In the genomic region with DNA sequence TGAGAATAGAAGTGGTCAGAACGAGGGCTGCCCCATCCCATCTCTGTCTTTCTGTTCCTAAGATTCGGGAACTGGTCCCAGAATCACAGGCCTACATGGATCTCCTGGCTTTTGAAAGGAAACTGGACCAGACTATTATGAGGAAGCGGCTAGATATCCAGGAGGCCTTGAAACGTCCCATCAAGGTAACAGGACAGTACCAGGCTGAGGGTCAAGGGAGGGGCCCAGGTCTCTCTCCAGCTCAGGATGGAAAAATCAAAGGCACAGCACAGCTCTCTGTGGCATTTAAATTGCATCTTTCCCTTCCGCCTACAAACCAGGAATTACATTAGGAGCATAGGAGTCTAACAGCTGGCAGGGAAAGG, we compare ENCODE assay signal across 9 mouse cellular contexts. TPM values are rescaled to one million over a fixed set of nuclear protein-coding genes. Genes with fewer than 3 reads are reported as not detected.
A peak's percentile ranks its signal among the peaks of the same experiment; 100 is the strongest.
DNase-seq lines count a peak whose midpoint lies in the region; ATAC-seq and TF ChIP-seq lines count a peak whose summit lies in the region.
"Had no signal": no experiment of that assay in that cellular context is flagged by ENCODE, and none has a peak within 500 bp of the region (broad histone marks: within the 10 kb centered on the region; RNA-seq: fewer than 3 reads in every experiment).

No protein-coding gene starts in this region.

- peak overlapping the region; percentile 42 for H3K4me3 ChIP-seq in heart, embryonic 16.5 days (ENCODE audit: low read length)
- peak overlapping the region; percentile 77 for H3K4me3 ChIP-seq in embryonic facial prominence, embryonic 12.5 days
- H3K4me3 ChIP-seq in hindbrain, embryonic 13.5 days = peak overlapping the region; percentile 79
- H3K4me3 ChIP-seq in midbrain, postnatal 0 days (ENCODE audit: low read depth, low read length) = peak overlapping the region; percentile 93; the same call in 1 of the 2 replicates

- H3K36me3 ChIP-seq in heart, embryonic 16.5 days (ENCODE audit: control insufficient read depth, insufficient read depth) = peaks cover 24% of the 10 kb centered on the region
- peaks cover 46% of the 10 kb centered on the region for H3K36me3 ChIP-seq in embryonic facial prominence, embryonic 12.5 days
- H3K36me3 ChIP-seq in hindbrain, embryonic 13.5 days = peaks cover 63% of the 10 kb centered on the region
- peaks cover 30% of the 10 kb centered on the region for H3K36me3 ChIP-seq in midbrain, postnatal 0 days (ENCODE audit: insufficient read depth, low read length)

- H3K4me2 ChIP-seq in heart, embryonic 16.5 days (ENCODE audit: low read depth, low read length) = peak overlapping the region; percentile 82
- peak overlapping the region; percentile 84 for H3K4me2 ChIP-seq in embryonic facial prominence, embryonic 12.5 days (replicated peaks)
- peak overlapping the region; percentile 98 for H3K4me2 ChIP-seq in hindbrain, embryonic 13.5 days
- H3K4me2 ChIP-seq in midbrain, postnatal 0 days (ENCODE audit: low read depth, low read length, poor library complexity, severe bottlenecking) = peak overlapping the region; percentile 84

- WGBS in heart, embryonic 16.5 days = 65% methylated on average over 5 of the region's 5 CpGs
- WGBS in embryonic facial prominence, embryonic 12.5 days = 48% methylated on average over 5 of the region's 5 CpGs
- WGBS in hindbrain, embryonic 13.5 days = 54% methylated on average over 5 of the region's 5 CpGs
- 56% methylated on average over 5 of the region's 5 CpGs for WGBS in midbrain, postnatal 0 days

- peaks cover 37% of the 10 kb centered on the region for H3K4me1 ChIP-seq in heart, embryonic 16.5 days (ENCODE audit: control insufficient read depth, insufficient read depth, low read length)
- H3K4me1 ChIP-seq in embryonic facial prominence, embryonic 12.5 days = peaks cover 24% of the 10 kb centered on the region
- peaks cover 33% of the 10 kb centered on the region for H3K4me1 ChIP-seq in hindbrain, embryonic 13.5 days (replicated peaks)
- H3K4me1 ChIP-seq in midbrain, postnatal 0 days (ENCODE audit: insufficient read depth, low read length) = peaks cover 15% of the 10 kb centered on the region

- H3K27ac ChIP-seq in heart, embryonic 16.5 days (ENCODE audit: low read length) = peak overlapping the region; percentile 95
- H3K27ac ChIP-seq in embryonic facial prominence, embryonic 12.5 days = peak overlapping the region; percentile 46; the same call in 1 of the 2 replicates
- H3K27ac ChIP-seq in hindbrain, embryonic 13.5 days = peak overlapping the region; percentile 99
- 0 out of 2 replicates have a peak overlapping the region, but pooled peaks have one; percentile 18 for H3K27ac ChIP-seq in midbrain, postnatal 0 days (ENCODE audit: low read depth, low read length)

- peak overlapping the region; percentile 70; the same call in 1 of the 2 replicates for H3K9ac ChIP-seq in heart, embryonic 16.5 days (ENCODE audit: low read length)
- H3K9ac ChIP-seq in embryonic facial prominence, embryonic 12.5 days = peak overlapping the region; percentile 86
- peak overlapping the region; percentile 97 for H3K9ac ChIP-seq in hindbrain, embryonic 13.5 days
- H3K9ac ChIP-seq in midbrain, postnatal 0 days (replicated peaks; ENCODE audit: low read length, poor library complexity, severe bottlenecking) = 0 out of 2 replicates have a peak overlapping the region, but pooled peaks have one; percentile 98

- H3K9me3 ChIP-seq in heart, embryonic 16.5 days (replicated peaks; ENCODE audit: control insufficient read depth, low read length) = no peaks in the 10 kb centered on the region
- H3K9me3 ChIP-seq in embryonic facial prominence, embryonic 12.5 days = no peaks in the 10 kb centered on the region
- no peaks in the 10 kb centered on the region for H3K9me3 ChIP-seq in hindbrain, embryonic 13.5 days
- H3K9me3 ChIP-seq in midbrain, postnatal 0 days (ENCODE audit: low read length) = no peaks in the 10 kb centered on the region

- H3K27me3 ChIP-seq in heart, embryonic 16.5 days (ENCODE audit: control insufficient read depth, insufficient read depth, low read length) = 0 out of 2 replicates have a peak, but pooled peaks cover 2% of the 10 kb centered on the region
- H3K27me3 ChIP-seq in embryonic facial prominence, embryonic 12.5 days = no peaks in the 10 kb centered on the region
- H3K27me3 ChIP-seq in hindbrain, embryonic 13.5 days = no peaks in the 10 kb centered on the region
- no peaks in the 10 kb centered on the region for H3K27me3 ChIP-seq in midbrain, postnatal 0 days (ENCODE audit: insufficient read depth, low read length)

- no peak for TF ChIP-seq CTCF in midbrain, postnatal 0 days (IDR thresholded peaks at IDR 0.05)

- ATAC-seq in heart, embryonic 16.5 days (replicated peaks; ENCODE audit: extremely low read depth, insufficient read depth, low FRiP score) = no peak
- ATAC-seq in embryonic facial prominence, embryonic 12.5 days (ENCODE audit: insufficient number of reproducible peaks, insufficient read depth, low FRiP score, low TSS enrichment) = no peak
- ATAC-seq in hindbrain, embryonic 13.5 days (ENCODE audit: low FRiP score) = no peak
- no peak for ATAC-seq in midbrain, postnatal 0 days (ENCODE audit: low FRiP score)

- no peak for DNase-seq in heart, postnatal 4 days
- no peak for DNase-seq in midbrain, postnatal 0 days (ENCODE audit: low spot score)
- no peak for DNase-seq in layer of hippocampus, postnatal 10 days (ENCODE audit: low spot score in 2 of 2)
- DNase-seq in gastrocnemius, postnatal 4 days (ENCODE audit: low spot score in 2 of 2) = no peak
- DNase-seq in left cerebral cortex, adult 11 months (ENCODE audit: low spot score) = no peak

RNA-seq across cellular contexts. Expression of gene Gm17349, which starts 1.6 kb away (rescaled TPM):
- not detected in 2 replicates for polyA plus RNA-seq in heart, embryonic 16.5 days (2015; fragmentation: Nextera tagmentation; extraction: Ambion mirVana)
- total RNA-seq in heart, postnatal 4 days (2021) = 1 to 10 TPM; 3.7 to 4.8 TPM
- not detected in 2 replicates for polyA plus RNA-seq in embryonic facial prominence, embryonic 12.5 days (2016; fragmentation: Nextera tagmentation; extraction: Ambion mirVana)
- not detected in 2 replicates for polyA plus RNA-seq in hindbrain, embryonic 13.5 days (2015; fragmentation: Nextera tagmentation; extraction: Ambion mirVana)
- not detected in 2 replicates for total RNA-seq in midbrain, postnatal 0 days (2014; rRNA removed)
- polyA plus RNA-seq in midbrain, postnatal 0 days (2015; fragmentation: Nextera tagmentation; extraction: Ambion mirVana) = not detected in 2 replicates
- total RNA-seq in layer of hippocampus, postnatal 10 days (2021) = 1 to 10 TPM; 1.5 to 2.2 TPM
- total RNA-seq in gastrocnemius, postnatal 4 days (2021) = 1 to 10 TPM; 2.5 to 2.9 TPM

RNA-seq across cellular contexts. Expression of gene Smarcd1, which starts 1.7 kb away (rescaled TPM):
- polyA plus RNA-seq in heart, embryonic 16.5 days (2015; fragmentation: Nextera tagmentation; extraction: Ambion mirVana) = 21.7 and 21.9 TPM in 2 replicates
- 10 to 100 TPM; 46.5 to 47.7 TPM for total RNA-seq in heart, postnatal 4 days (2021)
- polyA plus RNA-seq in embryonic facial prominence, embryonic 12.5 days (2016; fragmentation: Nextera tagmentation; extraction: Ambion mirVana) = 67.4 and 80.2 TPM in 2 replicates
- polyA plus RNA-seq in hindbrain, embryonic 13.5 days (2015; fragmentation: Nextera tagmentation; extraction: Ambion mirVana) = 134 and 145 TPM in 2 replicates
- 83.0 and 93.0 TPM in 2 replicates for total RNA-seq in midbrain, postnatal 0 days (2014; rRNA removed)
- polyA plus RNA-seq in midbrain, postnatal 0 days (2015; fragmentation: Nextera tagmentation; extraction: Ambion mirVana) = 77.7 and 92.2 TPM in 2 replicates
- 10 to 100 TPM; 89.4 to 94.3 TPM for total RNA-seq in layer of hippocampus, postnatal 10 days (2021)
- total RNA-seq in gastrocnemius, postnatal 4 days (2021) = 10 to 100 TPM; 26.9 to 34.7 TPM

RNA-seq across cellular contexts. Expression of gene Gpd1, which starts 13.7 kb away (rescaled TPM):
- 2.4 and 2.7 TPM in 2 replicates for polyA plus RNA-seq in heart, embryonic 16.5 days (2015; fragmentation: Nextera tagmentation; extraction: Ambion mirVana)
- total RNA-seq in heart, postnatal 4 days (2021) = 10 to 100 TPM; 24.5 to 26.4 TPM
- 0.34 and 0.54 TPM in 2 replicates for polyA plus RNA-seq in embryonic facial prominence, embryonic 12.5 days (2016; fragmentation: Nextera tagmentation; extraction: Ambion mirVana)
- polyA plus RNA-seq in hindbrain, embryonic 13.5 days (2015; fragmentation: Nextera tagmentation; extraction: Ambion mirVana) = 1.6 and 2.1 TPM in 2 replicates
- total RNA-seq in midbrain, postnatal 0 days (2014; rRNA removed) = 2.8 and 3.3 TPM in 2 replicates
- polyA plus RNA-seq in midbrain, postnatal 0 days (2015; fragmentation: Nextera tagmentation; extraction: Ambion mirVana) = 1.1 and 1.2 TPM in 2 replicates
- 10 to 100 TPM; 35.3 to 39.3 TPM for total RNA-seq in layer of hippocampus, postnatal 10 days (2021)
- 100 to 1,000 TPM; 201 to 212 TPM for total RNA-seq in gastrocnemius, postnatal 4 days (2021)

RNA-seq across cellular contexts. Expression of gene Cox14, which starts 21.8 kb away (rescaled TPM):
- 217 and 241 TPM in 2 replicates for polyA plus RNA-seq in heart, embryonic 16.5 days (2015; fragmentation: Nextera tagmentation; extraction: Ambion mirVana)
- 100 to 1,000 TPM; 150 to 159 TPM for total RNA-seq in heart, postnatal 4 days (2021)
- 148 and 161 TPM in 2 replicates for polyA plus RNA-seq in embryonic facial prominence, embryonic 12.5 days (2016; fragmentation: Nextera tagmentation; extraction: Ambion mirVana)
- polyA plus RNA-seq in hindbrain, embryonic 13.5 days (2015; fragmentation: Nextera tagmentation; extraction: Ambion mirVana) = 160 and 174 TPM in 2 replicates
- 60.9 and 67.2 TPM in 2 replicates for total RNA-seq in midbrain, postnatal 0 days (2014; rRNA removed)
- polyA plus RNA-seq in midbrain, postnatal 0 days (2015; fragmentation: Nextera tagmentation; extraction: Ambion mirVana) = 165 and 180 TPM in 2 replicates
- total RNA-seq in layer of hippocampus, postnatal 10 days (2021) = 100 to 1,000 TPM in 1 of 2 experiments, 10 to 100 TPM in 1; 97.4 to 107 TPM
- 100 to 1,000 TPM; 125 to 144 TPM for total RNA-seq in gastrocnemius, postnatal 4 days (2021)

RNA-seq across cellular contexts. Expression of gene Asic1, which starts 33.5 kb away (rescaled TPM):
- polyA plus RNA-seq in heart, embryonic 16.5 days (2015; fragmentation: Nextera tagmentation; extraction: Ambion mirVana) = 1.6 TPM in 2 replicates
- total RNA-seq in heart, postnatal 4 days (2021) = 1 to 10 TPM in 1 of 2 experiments, under 1 TPM in 1; 0.77 to 1.0 TPM
- polyA plus RNA-seq in embryonic facial prominence, embryonic 12.5 days (2016; fragmentation: Nextera tagmentation; extraction: Ambion mirVana) = 6.2 and 6.7 TPM in 2 replicates
- polyA plus RNA-seq in hindbrain, embryonic 13.5 days (2015; fragmentation: Nextera tagmentation; extraction: Ambion mirVana) = 58.3 and 63.0 TPM in 2 replicates
- total RNA-seq in midbrain, postnatal 0 days (2014; rRNA removed) = 138 and 150 TPM in 2 replicates
- polyA plus RNA-seq in midbrain, postnatal 0 days (2015; fragmentation: Nextera tagmentation; extraction: Ambion mirVana) = 37.3 and 42.1 TPM in 2 replicates
- total RNA-seq in layer of hippocampus, postnatal 10 days (2021) = 10 to 100 TPM; 50.7 to 54.6 TPM
- total RNA-seq in gastrocnemius, postnatal 4 days (2021) = 1 to 10 TPM in 1 of 2 experiments, under 1 TPM in 1; 0.91 to 1.9 TPM
- total RNA-seq: gastrocnemius, adult 8-10 months had no signal

Comparison
In these comparisons a context has a peak if more than half of its experiments do, and no peak if none do; other contexts are left out.
1. H3K27ac ChIP-seq: peak in every context shown above with its lines; median percentile 99 in hindbrain, embryonic 13.5 days; 95 in heart, embryonic 16.5 days; 46 in embryonic facial prominence, embryonic 12.5 days; 18 in midbrain, postnatal 0 days.
2. H3K4me3 ChIP-seq: peak in every context shown above with its lines; median percentile 93 in midbrain, postnatal 0 days; 79 in hindbrain, embryonic 13.5 days; 77 in embryonic facial prominence, embryonic 12.5 days; 42 in heart, embryonic 16.5 days.
3. RNA of gene Gpd1, which starts 13.7 kb away (total RNA-seq): 201 to 212 TPM in gastrocnemius, postnatal 4 days; 35.3 to 39.3 TPM in layer of hippocampus, postnatal 10 days, 24.5 to 26.4 TPM in heart, postnatal 4 days and 2.8 to 3.3 TPM in midbrain, postnatal 0 days; every median in the first group is over 4 times any median in the second.
4. Peak in every context shown above with its lines, with median percentiles within 50 percentile points of each other: H3K4me2 ChIP-seq and H3K9ac ChIP-seq.